Mouse (Mus musculus) ES-E14 (cell line): Measurements from ENCODE around the gene Elf1. TPM values are rescaled to one million over a fixed set of nuclear protein-coding genes. Genes with fewer than 3 reads are reported as not detected.

ENCODE experiments used
- DNase-seq: peaks from one replicate; pipeline ENCODE4 v3.0.0-alpha.2; 2013; ENCODE audit warnings: low read depth, low spot score
- H3K27ac ChIP-seq: 2 replicates; pipeline ENCODE4 v1.5.1; 2012; ENCODE audit warnings: low read depth, mild to moderate bottlenecking, low read length, moderate library complexity, mixed read lengths; ENCODE audit not compliant: poor library complexity, insufficient read depth, severe bottlenecking
- H3K36me3 ChIP-seq: 2 replicates; pipeline ENCODE4 v1.6.1; 2012; ENCODE audit warnings: mild to moderate bottlenecking, low read length, moderate library complexity, mixed read lengths; ENCODE audit not compliant: control insufficient read depth, poor library complexity, insufficient read depth, severe bottlenecking
- H3K4me1 ChIP-seq, 2 experiments: fragments of 150-350 bp in 1 of 2; sonication (generic) in 1 of 2; 2 replicates each; pipeline ENCODE4 v1.6.1; 2012; ENCODE audit warnings: low read length in 2 of 2, mild to moderate bottlenecking in 1 of 2, mixed read lengths in 1 of 2; ENCODE audit not compliant: control insufficient read depth in 2 of 2, insufficient read depth in 2 of 2, poor library complexity in 1 of 2
- H3K4me3 ChIP-seq, 2 experiments: fragments of 150-350 bp in 1 of 2; sonication (generic) in 1 of 2; 2 replicates each; pipeline ENCODE4 v1.5.1; 2012; ENCODE audit warnings: low read length in 2 of 2, low read depth in 1 of 2, mild to moderate bottlenecking in 1 of 2, mixed read lengths in 1 of 2; ENCODE audit not compliant: insufficient read depth in 1 of 2, poor library complexity in 1 of 2, severe bottlenecking in 1 of 2
- H3K9ac ChIP-seq: 2 replicates; pipeline ENCODE4 v1.6.1; 2012; ENCODE audit warnings: low read depth, mild to moderate bottlenecking, low read length, mixed read lengths; ENCODE audit not compliant: poor library complexity, insufficient read depth, severe bottlenecking
- H3K9me3 ChIP-seq: fragments of 150-350 bp; sonication (generic); 2 replicates; pipeline ENCODE4 v1.6.1; 2012; ENCODE audit warnings: low read depth, mild to moderate bottlenecking, low read length; ENCODE audit not compliant: control insufficient read depth, insufficient read depth
- CHD2 ChIP-seq: IDR thresholded peaks from 2 replicates; pipeline ENCODE4 v1.6.1; 2014; ENCODE audit warnings: mild to moderate bottlenecking, low read depth, low read length, inconsistent platforms
- HCFC1 ChIP-seq: IDR thresholded peaks from 2 replicates; pipeline ENCODE4 v1.6.1; 2012; ENCODE audit warnings: low read length, inconsistent platforms, borderline replicate concordance; ENCODE audit not compliant: insufficient read depth
- MAFK ChIP-seq: IDR thresholded peaks from 2 replicates; pipeline ENCODE4 v1.6.1; 2014; ENCODE audit warnings: mild to moderate bottlenecking, low read depth, low read length, inconsistent platforms; ENCODE audit not compliant: insufficient read depth
- ZC3H11A ChIP-seq: IDR thresholded peaks from 2 replicates; pipeline ENCODE4 v1.6.1; 2012; ENCODE audit warnings: low read depth, mild to moderate bottlenecking, inconsistent platforms, low read length, borderline replicate concordance
- ZNF384 ChIP-seq: IDR thresholded peaks from 2 replicates; pipeline ENCODE4 v1.6.1; 2012; ENCODE audit warnings: low read depth, low read length, inconsistent platforms
- in situ Hi-C, 2 experiments: fragments of 600-800 bp; cut with MboI; formaldehyde crosslinking; loops; one replicate each; pipeline ENCODE4 v1.15.1; 2025; ENCODE audit warnings: low sequenced_read_pairs in 2 of 2, inconsistent platforms in 1 of 2; ENCODE audit not compliant: unreplicated experiment in 2 of 2
- total RNA-seq: library from RNA; depleted of rRNA; stranded (reverse); fragments of 300-350 nt; gene quantifications from 2 replicates; pipeline ENCODE4 v1.2.3, GENCODE M21; 2012

Gene Elf1
- total RNA-seq, 1 experiment = 4.4 TPM

GRCm38 (mm10) chr14:79518761-79519662 lies 38.0 kb downstream of the Elf1 start:
- H3K36me3 ChIP-seq = no peaks in the 10 kb centered on the region
- no peak overlapping the region for H3K27ac ChIP-seq
- in situ Hi-C loops = no loop called here
- DNase-seq = no peak
- H3K9ac ChIP-seq = no peak overlapping the region
- no peaks in the 10 kb centered on the region for H3K9me3 ChIP-seq
- peaks cover 2 to 6% of the 10 kb centered on the region in 2 experiments; a peak in 2 of 4 replicates for H3K4me1 ChIP-seq
- no peak overlapping the region for H3K4me3 ChIP-seq
- no peak for TF ChIP-seq ZC3H11A
- TF ChIP-seq ZNF384 = no peak
- TF ChIP-seq MAFK = no peak
- TF ChIP-seq CHD2 = no peak
- no peak for TF ChIP-seq HCFC1

GRCm38 (mm10) chr14:79519663-79519975 lies 38.6 kb downstream of the Elf1 start:
- no peaks in the 10 kb centered on the region for H3K36me3 ChIP-seq
- in situ Hi-C loops = no loop called here
- TF ChIP-seq ZNF384 (no peak), MAFK (no peak), HCFC1 (no peak), ZC3H11A (no peak), CHD2 (no peak)
- no peak for DNase-seq
- H3K9me3 ChIP-seq = no peaks in the 10 kb centered on the region
- no peak overlapping the region for H3K9ac ChIP-seq
- no peak overlapping the region for H3K4me3 ChIP-seq
- H3K4me1 ChIP-seq = peaks cover 2 to 7% of the 10 kb centered on the region in 2 experiments; a peak in 2 of 4 replicates
- no peak overlapping the region for H3K27ac ChIP-seq

GRCm38 (mm10) chr14:79520612-79521011 lies 39.6 kb downstream of the Elf1 start:
- peaks cover 2 to 6% of the 10 kb centered on the region in 2 experiments; a peak in 2 of 4 replicates for H3K4me1 ChIP-seq
- no peak overlapping the region for H3K27ac ChIP-seq
- no peaks in the 10 kb centered on the region for H3K9me3 ChIP-seq
- in situ Hi-C loops = no loop called here
- no peak overlapping the region for H3K4me3 ChIP-seq
- TF ChIP-seq HCFC1 (no peak), ZC3H11A (no peak), ZNF384 (no peak), MAFK (no peak), CHD2 (no peak)
- H3K36me3 ChIP-seq = no peaks in the 10 kb centered on the region
- no peak overlapping the region for H3K9ac ChIP-seq
- no peak for DNase-seq

- DNase-seq = no peak
- TF ChIP-seq CHD2 = no peak
- no peak overlapping the region for H3K27ac ChIP-seq
- no peaks in the 10 kb centered on the region for H3K9me3 ChIP-seq
- H3K36me3 ChIP-seq = no peaks in the 10 kb centered on the region
- peaks cover 2 to 6% of the 10 kb centered on the region in 2 experiments; a peak in 2 of 4 replicates for H3K4me1 ChIP-seq
- no peak overlapping the region for H3K9ac ChIP-seq
- no peak overlapping the region for H3K4me3 ChIP-seq
- in situ Hi-C loops = no loop called here
Observed at GRCm38 (mm10) chr14:79521056-79521455, 40.1 kb downstream of the Elf1 start.
